Mouse (Mus musculus) limb, embryonic 11.5 days (tissue): ENCODE results near the gene Acvr1b. TPM values are rescaled to one million over a fixed set of nuclear protein-coding genes. Genes with fewer than 3 reads are reported as not detected.
A peak's percentile ranks its signal among the peaks of the same experiment; 100 is the strongest.

Experiments
- ATAC-seq: fragments of 200-750 bp; cut with Nextera tagmentation; 2 replicates; pipeline ENCODE4 v1.8.0; 2017; ENCODE audit warnings: low read depth; ENCODE audit not compliant: insufficient number of reproducible peaks, low FRiP score, low TSS enrichment
- DNase-seq: peaks from one replicate; pipeline ENCODE4 v3.0.0-alpha.2; 2015; ENCODE audit warnings: low spot score
- H3K27ac ChIP-seq: fragments of 300-500 bp; sonication (generic); replicated peaks from 2 replicates; pipeline ENCODE4 v1.5.1; 2014; ENCODE audit warnings: low read depth, mild to moderate bottlenecking, low read length
- H3K27me3 ChIP-seq: fragments of 300-500 bp; sonication (generic); 2 replicates; pipeline ENCODE4 v1.6.1; 2014; ENCODE audit warnings: mild to moderate bottlenecking, low read length, mixed read lengths; ENCODE audit not compliant: control insufficient read depth, insufficient read depth
- H3K36me3 ChIP-seq: fragments of 300-500 bp; sonication (generic); 2 replicates; pipeline ENCODE4 v1.6.1; 2014; ENCODE audit warnings: mild to moderate bottlenecking, low read length, moderate library complexity, mixed read lengths; ENCODE audit not compliant: control insufficient read depth, insufficient read depth
- H3K4me1 ChIP-seq: fragments of 300-500 bp; sonication (generic); 2 replicates; pipeline ENCODE4 v1.6.1; 2014; ENCODE audit warnings: low read length, mixed read lengths; ENCODE audit not compliant: control insufficient read depth, insufficient read depth
- H3K4me2 ChIP-seq: fragments of 300-500 bp; sonication (generic); 2 replicates; pipeline ENCODE4 v1.6.1; 2014; ENCODE audit warnings: low read depth, mild to moderate bottlenecking, moderate library complexity; ENCODE audit not compliant: severe bottlenecking
- H3K4me3 ChIP-seq: fragments of 300-500 bp; sonication (generic); 2 replicates; pipeline ENCODE4 v1.5.1; 2014; ENCODE audit warnings: low read depth, low read length
- H3K9ac ChIP-seq: fragments of 300-500 bp; sonication (generic); 2 replicates; pipeline ENCODE4 v1.6.1; 2014; ENCODE audit warnings: mild to moderate bottlenecking, low read length
- H3K9me3 ChIP-seq: fragments of 300-500 bp; sonication (generic); 2 replicates; pipeline ENCODE4 v1.6.1; 2016; ENCODE audit warnings: low read length; ENCODE audit not compliant: control insufficient read depth
- WGBS: fragments of 180-500 bp; shearing (Covaris S2); extraction: QIAGEN DNeasy Blood & Tissue Kit; methylation state at CpG from one replicate; pipeline ENCODE4 v1.1.7; 2014; 5-methylcytosine and 5-hydroxymethylcytosine counted together
- polyA plus RNA-seq: library from polyadenylated mRNA; unstranded; fragments of >200 nt; fragmentation: Nextera tagmentation; extraction: Ambion mirVana; gene quantifications from 2 replicates; pipeline ENCODE4 v1.2.1, GENCODE M21; 2014

Gene Acvr1b
- polyA plus RNA-seq, 1 experiment from 2014 or later = 9.4 TPM

DNA sequence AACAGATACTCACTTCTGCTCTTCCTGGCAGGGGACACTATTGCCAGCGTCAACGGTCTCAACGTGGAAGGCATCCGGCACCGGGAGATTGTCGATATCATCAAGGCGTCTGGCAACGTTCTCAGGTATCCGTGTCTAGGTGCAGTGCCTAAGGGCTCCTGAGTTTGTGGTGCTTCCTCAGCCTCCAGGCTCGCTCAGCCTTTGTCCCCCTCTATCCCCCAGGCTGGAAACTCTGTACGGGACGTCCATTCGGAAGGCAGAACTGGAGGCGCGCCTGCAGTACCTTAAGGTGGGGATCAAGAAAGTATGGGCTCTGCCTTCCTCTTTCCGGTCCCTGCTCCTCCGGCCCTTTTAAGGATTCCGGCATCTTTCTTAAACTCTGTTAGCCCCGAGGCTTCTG is 56.6 kb downstream of the Acvr1b start:
- WGBS = 96% methylated on average over 19 of the region's 19 CpGs
- H3K4me3 ChIP-seq = no peak overlapping the region
- no peaks in the 10 kb centered on the region for H3K9me3 ChIP-seq
- H3K27me3 ChIP-seq = no peaks in the 10 kb centered on the region
- H3K4me1 ChIP-seq = peaks cover 26% of the 10 kb centered on the region
- H3K36me3 ChIP-seq = peaks cover 11% of the 10 kb centered on the region; the same call in 1 of the 2 replicates
- no peak for ATAC-seq
- H3K9ac ChIP-seq = no peak overlapping the region
- H3K27ac ChIP-seq = no peak overlapping the region
- DNase-seq = no peak
- no peak overlapping the region for H3K4me2 ChIP-seq

- DNase-seq (peak; percentile 46), ATAC-seq (no peak)
- Histone ChIP-seq H3K27me3 (no peaks in the 10 kb centered on the region), H3K9ac (no peak overlapping the region), H3K4me1 (peaks cover 29% of the 10 kb centered on the region), H3K4me3 (no peak overlapping the region), H3K27ac (no peak overlapping the region), H3K9me3 (no peaks in the 10 kb centered on the region), H3K36me3 (peaks cover 11% of the 10 kb centered on the region; the same call in 1 of the 2 replicates), H3K4me2 (peak overlapping the region; percentile 16; the same call in 1 of the 2 replicates)
- 76% methylated on average over 23 of the region's 23 CpGs for WGBS
These were observed 57.3 kb downstream of the Acvr1b start for GRCm38 (mm10) chr15:101230995-101231647.

- Histone ChIP-seq H3K9me3 (no peaks in the 10 kb centered on the region), H3K9ac (no peak overlapping the region), H3K36me3 (peaks cover 11% of the 10 kb centered on the region; the same call in 1 of the 2 replicates), H3K4me3 (no peak overlapping the region), H3K27me3 (no peaks in the 10 kb centered on the region), H3K4me1 (peaks cover 29% of the 10 kb centered on the region), H3K4me2 (peak overlapping the region; percentile 16; the same call in 1 of the 2 replicates), H3K27ac (no peak overlapping the region)
- ATAC-seq (no peak), DNase-seq (no peak)
- WGBS = 50% methylated on average over 55 of the region's 56 CpGs
These were observed 57.8 kb downstream of the Acvr1b start for GRCm38 (mm10) chr15:101231648-101232180.

DNA sequence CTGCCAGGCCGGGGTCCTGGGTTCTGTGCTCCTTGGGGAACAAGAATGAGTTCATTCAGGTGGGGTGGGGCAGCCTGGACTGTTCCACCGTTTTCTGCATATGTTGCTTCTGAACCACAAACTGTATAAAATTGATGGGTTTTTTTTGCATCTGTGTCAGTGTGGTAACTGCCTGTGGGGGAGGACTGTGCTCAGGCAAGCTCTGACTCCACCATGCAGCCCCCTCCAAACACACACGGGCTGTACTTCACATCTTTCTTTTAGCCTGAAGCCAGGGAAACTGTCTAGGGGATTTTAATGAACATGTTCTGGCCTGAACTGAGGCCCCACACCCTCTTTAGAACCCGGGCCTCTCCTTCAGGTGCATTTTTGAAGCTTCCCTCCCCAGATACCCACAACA is 58.7 kb downstream of the Acvr1b start:
- Histone ChIP-seq H3K4me1 (peaks cover 24% of the 10 kb centered on the region), H3K27me3 (no peaks in the 10 kb centered on the region), H3K4me2 (no peak overlapping the region), H3K27ac (no peak overlapping the region), H3K4me3 (no peak overlapping the region), H3K9ac (no peak overlapping the region), H3K36me3 (peaks cover 11% of the 10 kb centered on the region; the same call in 1 of the 2 replicates), H3K9me3 (no peaks in the 10 kb centered on the region)
- no peak for DNase-seq
- 67% methylated on average over 4 of the region's 4 CpGs for WGBS
- ATAC-seq = no peak

GRCm38 (mm10) chr15:101233183-101233582 is 59.3 kb downstream of the Acvr1b start:
- DNase-seq (no peak), ATAC-seq (no peak)
- Histone ChIP-seq H3K4me2 (no peak overlapping the region), H3K27ac (no peak overlapping the region), H3K9me3 (no peaks in the 10 kb centered on the region), H3K27me3 (no peaks in the 10 kb centered on the region), H3K4me1 (peaks cover 20% of the 10 kb centered on the region), H3K4me3 (no peak overlapping the region), H3K9ac (no peak overlapping the region), H3K36me3 (peaks cover 11% of the 10 kb centered on the region; the same call in 1 of the 2 replicates)
- 88% methylated on average over 3 of the region's 3 CpGs for WGBS

- Histone ChIP-seq H3K4me3 (no peak overlapping the region), H3K9me3 (no peaks in the 10 kb centered on the region), H3K36me3 (peaks cover 11% of the 10 kb centered on the region; the same call in 1 of the 2 replicates), H3K4me2 (no peak overlapping the region), H3K27ac (no peak overlapping the region), H3K4me1 (peaks cover 16% of the 10 kb centered on the region), H3K27me3 (no peaks in the 10 kb centered on the region), H3K9ac (no peak overlapping the region)
- 25% methylated on average over 11 of the region's 11 CpGs for WGBS
- no peak for ATAC-seq
- DNase-seq = no peak
These were observed 59.9 kb downstream of the Acvr1b start for GRCm38 (mm10) chr15:101233641-101234275.

- 72% methylated on average over 10 of the region's 10 CpGs for WGBS
- peaks cover 15% of the 10 kb centered on the region for H3K4me1 ChIP-seq
These were observed 60.9 kb downstream of the Acvr1b start for GRCm38 (mm10) chr15:101234611-101235341.

GRCm38 (mm10) chr15:101235342-101235698 is 61.5 kb downstream of the Acvr1b start:
- no peak overlapping the region for H3K4me2 ChIP-seq
- H3K4me1 ChIP-seq = peaks cover 15% of the 10 kb centered on the region
- peaks cover 7% of the 10 kb centered on the region; the same call in 1 of the 2 replicates for H3K36me3 ChIP-seq
- no peak overlapping the region for H3K4me3 ChIP-seq
- no peak overlapping the region for H3K27ac ChIP-seq
- H3K27me3 ChIP-seq = no peaks in the 10 kb centered on the region
- H3K9ac ChIP-seq = no peak overlapping the region; the same call in 1 of the 2 replicates
- WGBS = 38% methylated on average over 5 of the region's 5 CpGs
- ATAC-seq (no peak), DNase-seq (no peak)
- H3K9me3 ChIP-seq = no peaks in the 10 kb centered on the region

More at GRCm38 (mm10) chr15:101234611-101235341, 60.9 kb downstream of the Acvr1b start:
- Histone ChIP-seq H3K4me3 (no peak overlapping the region), H3K9me3 (no peaks in the 10 kb centered on the region), H3K9ac (no peak overlapping the region), H3K36me3 (peaks cover 11% of the 10 kb centered on the region; the same call in 1 of the 2 replicates), H3K27me3 (no peaks in the 10 kb centered on the region), H3K27ac (no peak overlapping the region), H3K4me2 (no peak overlapping the region)
- DNase-seq (no peak), ATAC-seq (no peak)
